21 mouse cellular contexts compared by ENCODE assay signal in the genomic region with DNA sequence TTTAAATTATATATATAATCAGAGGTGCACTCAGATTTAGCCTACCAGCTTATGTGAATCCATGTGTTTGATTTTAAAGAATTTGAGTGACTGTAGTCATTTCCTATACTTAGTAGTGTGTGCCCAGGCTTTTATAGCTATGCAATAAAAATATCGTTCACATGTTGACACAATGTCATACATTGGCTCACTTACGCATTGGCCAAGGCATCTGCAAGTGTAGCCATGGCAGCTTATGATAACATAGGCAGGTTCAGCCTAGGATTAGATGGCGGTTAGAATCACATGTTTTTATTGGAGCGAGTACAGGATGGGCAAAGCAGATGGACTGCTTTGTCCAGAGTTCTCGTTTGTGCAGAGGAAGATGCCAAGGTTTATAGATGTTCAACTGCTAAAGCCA.
"Had no signal": no experiment of that assay in that cellular context is flagged by ENCODE, and none has a peak within 500 bp of the region (broad histone marks: within the 10 kb centered on the region; RNA-seq: fewer than 3 reads in every experiment).

No protein-coding gene starts in this region.

- H3K27ac ChIP-seq: kidney, embryonic 15.5 days; layer of hippocampus, adult 2 months; liver, embryonic 13.5 days; midbrain, embryonic 15.5 days; neural tube, embryonic 12.5 days; neural tube, embryonic 15.5 days; stomach, embryonic 15.5 days had no signal

- H3K9ac ChIP-seq: kidney, embryonic 15.5 days; liver, embryonic 13.5 days; midbrain, embryonic 15.5 days; neural tube, embryonic 12.5 days; neural tube, embryonic 15.5 days; stomach, embryonic 15.5 days had no signal

- DNase-seq: kidney, adult 8-10 months; kidney, postnatal 14 days; kidney, postnatal 4 days; layer of hippocampus, adult 9-11 months; liver, embryonic 13.5 days; lung, adult 2 months; lung, postnatal 14 days; lung, postnatal 4 days; right cerebral cortex, adult 18-20 months; right cerebral cortex, postnatal 14 days; right cerebral cortex, postnatal 4 days; spleen, adult 18-20 months; thymus, adult 18-20 months; thymus, postnatal 36 days had no signal

- H3K4me3 ChIP-seq: kidney, embryonic 15.5 days; layer of hippocampus, adult 2 months; liver, embryonic 13.5 days; midbrain, embryonic 15.5 days; neural tube, embryonic 12.5 days; neural tube, embryonic 15.5 days; stomach, embryonic 15.5 days had no signal

- ATAC-seq: midbrain, embryonic 15.5 days had no signal

- H3K4me2 ChIP-seq: kidney, embryonic 15.5 days; liver, embryonic 13.5 days; midbrain, embryonic 11.5 days; midbrain, embryonic 15.5 days; neural tube, embryonic 12.5 days; neural tube, embryonic 15.5 days; stomach, embryonic 15.5 days had no signal

- H3K27me3 ChIP-seq: kidney, embryonic 15.5 days; liver, embryonic 13.5 days; midbrain, embryonic 15.5 days; neural tube, embryonic 12.5 days; neural tube, embryonic 15.5 days; stomach, embryonic 15.5 days had no signal

- H3K36me3 ChIP-seq: kidney, embryonic 15.5 days; liver, embryonic 13.5 days; midbrain, embryonic 15.5 days; neural tube, embryonic 12.5 days; neural tube, embryonic 15.5 days; stomach, embryonic 15.5 days had no signal

- H3K4me1 ChIP-seq: kidney, embryonic 15.5 days; neural tube, embryonic 12.5 days; neural tube, embryonic 15.5 days had no signal

- H3K9me3 ChIP-seq: kidney, embryonic 15.5 days; liver, embryonic 13.5 days; midbrain, embryonic 15.5 days; neural tube, embryonic 12.5 days; neural tube, embryonic 15.5 days; stomach, embryonic 15.5 days had no signal
